Mouse (Mus musculus): ENCODE measurements around the gene Psmd14. TPM values are rescaled to one million over a fixed set of nuclear protein-coding genes. Genes with fewer than 3 reads are reported as not detected.
A peak's percentile ranks its signal among the peaks of the same experiment; 100 is the strongest.

The Psmd14 gene
- polyA plus RNA-seq, 1 experiment from 2014 or later, result 197 TPM

DNA sequence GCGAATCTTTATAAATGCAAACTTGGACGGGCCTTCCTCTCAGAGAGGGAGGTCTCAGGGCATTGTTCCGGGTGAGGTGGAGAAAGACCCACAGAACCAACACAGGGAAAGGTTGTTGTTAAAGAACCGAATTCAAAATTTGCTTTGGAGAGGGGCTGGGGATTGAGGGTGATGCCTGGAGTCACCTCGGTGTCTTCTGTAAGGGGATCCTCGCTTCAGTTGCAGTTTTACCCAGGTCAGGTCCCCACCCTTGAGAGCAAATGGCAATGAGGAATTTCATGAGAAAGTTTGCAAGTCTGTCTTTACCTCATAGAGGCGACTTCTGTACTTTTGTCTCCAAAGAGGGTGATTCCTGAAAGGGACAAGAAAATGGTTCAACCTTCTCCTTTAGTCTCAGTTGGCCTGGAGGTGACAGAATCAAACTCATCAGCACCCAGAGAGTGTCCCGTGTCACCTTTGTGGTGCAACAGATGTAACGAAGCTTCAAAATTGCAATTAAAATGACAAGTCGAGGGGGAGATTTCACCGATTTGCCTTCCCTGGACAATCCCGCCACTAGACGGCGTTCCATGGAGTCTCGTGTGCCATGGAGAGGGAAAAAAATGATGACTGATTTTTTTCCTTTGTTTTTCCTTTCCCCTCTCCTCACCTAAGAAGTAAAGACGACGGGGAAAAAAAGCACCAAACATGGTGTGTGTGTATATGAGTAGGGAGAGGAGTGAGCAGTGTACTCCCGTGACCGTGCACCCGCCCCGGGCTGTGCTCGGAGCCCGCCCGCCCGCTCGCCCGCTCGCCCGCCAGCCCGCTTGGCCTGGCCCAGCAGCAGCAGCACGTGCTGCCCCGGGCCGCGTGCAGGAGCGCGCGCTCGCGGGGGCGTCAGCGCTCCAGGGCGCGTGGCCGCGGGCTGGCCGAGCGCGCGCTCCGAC is 103.3 kb downstream of the Psmd14 start:
- no peak overlapping the region for H3K27ac ChIP-seq
- H3K4me1 ChIP-seq, result no peaks in the 10 kb centered on the region
- H3K4me2 ChIP-seq (replicated peaks), result peak overlapping the region; percentile 81
- peak overlapping the region; percentile 39 for H3K4me3 ChIP-seq
- H3K27me3 ChIP-seq, result peaks cover 51% of the 10 kb centered on the region
- H3K9ac ChIP-seq, result peak overlapping the region; percentile 65
- no peaks in the 10 kb centered on the region for H3K9me3 ChIP-seq
- ATAC-seq (ENCODE audit: insufficient number of reproducible peaks, insufficient read depth, low FRiP score, low TSS enrichment), result peak; percentile 67; the same call in 1 of the 2 replicates
- H3K36me3 ChIP-seq, result no peaks in the 10 kb centered on the region
- WGBS, result 2% methylated on average over 45 of the region's 50 CpGs

DNA sequence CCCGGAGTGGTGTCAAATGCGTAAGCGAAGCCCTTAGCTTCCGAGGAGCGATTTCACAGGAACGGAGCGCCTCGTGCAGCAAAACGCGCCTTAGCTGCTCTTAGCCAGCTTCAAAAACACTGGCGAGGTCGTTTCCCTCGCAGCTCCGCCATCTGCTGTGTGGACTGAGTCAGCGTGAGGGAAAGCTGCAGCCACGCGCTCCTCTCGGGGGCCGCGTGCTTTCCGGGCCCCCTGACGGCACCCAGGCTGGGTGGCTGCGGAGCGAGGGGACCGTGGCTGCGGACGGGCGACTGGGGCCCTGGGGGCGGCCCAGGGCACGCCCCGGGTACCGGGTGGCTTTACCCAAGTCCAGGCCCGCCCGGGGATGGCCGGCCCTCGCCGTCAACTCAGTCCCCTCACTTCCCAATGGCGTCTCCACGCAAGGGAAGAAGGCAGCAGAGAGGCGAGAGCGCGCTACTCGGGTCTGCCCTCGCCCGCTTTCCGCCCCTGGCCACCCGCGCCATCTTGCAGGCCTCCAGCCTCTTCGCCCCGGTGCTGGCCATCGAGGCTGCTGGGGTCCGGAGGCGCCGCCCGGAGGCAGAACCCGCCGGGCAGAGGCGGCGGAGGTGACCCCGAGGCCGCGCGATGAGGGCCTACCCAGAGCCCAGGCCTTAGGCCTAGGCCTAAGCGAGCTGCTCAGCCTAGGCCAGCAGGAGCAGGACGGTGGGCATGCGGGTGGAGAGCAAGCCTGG is 104.3 kb downstream of the Psmd14 start:
- Histone ChIP-seq H3K27ac (peak overlapping the region; percentile 50; the same call in 1 of the 2 replicates), H3K27me3 (peaks cover 42% of the 10 kb centered on the region), H3K9me3 (no peaks in the 10 kb centered on the region), H3K4me1 (no peaks in the 10 kb centered on the region), H3K36me3 (no peaks in the 10 kb centered on the region), H3K4me2 (replicated peaks) (peak overlapping the region; percentile 81), H3K4me3 (peak overlapping the region; percentile 39), H3K9ac (peak overlapping the region; percentile 65)
- 4% methylated on average over 55 of the region's 66 CpGs for WGBS
- peak; percentile 70; the same call in 1 of the 2 replicates for ATAC-seq (ENCODE audit: insufficient number of reproducible peaks, insufficient read depth, low FRiP score, low TSS enrichment)

DNA sequence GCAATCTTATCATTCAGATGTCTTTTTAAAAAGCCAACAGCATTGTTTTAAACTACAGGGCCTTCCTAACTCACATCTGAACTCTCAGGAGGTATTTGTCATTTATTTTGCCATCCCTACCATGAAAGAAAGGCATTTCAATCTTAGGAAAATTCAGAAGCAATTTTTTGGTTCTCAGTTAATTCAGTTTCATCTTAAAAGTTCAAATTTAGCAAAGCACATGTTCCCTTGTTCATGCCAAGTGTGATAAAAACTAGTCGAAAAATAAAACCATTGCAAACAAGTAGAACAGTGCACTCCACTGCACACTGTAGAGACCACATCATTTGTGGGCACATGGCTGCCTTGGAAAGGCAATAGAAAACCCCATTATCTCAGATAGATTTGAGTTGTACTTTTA is 106.7 kb downstream of the Psmd14 start:
- Histone ChIP-seq H3K4me3 (no peak overlapping the region), H3K9ac (no peak overlapping the region), H3K4me1 (no peaks in the 10 kb centered on the region), H3K36me3 (no peaks in the 10 kb centered on the region), H3K4me2 (replicated peaks) (no peak overlapping the region), H3K27me3 (peaks cover 20% of the 10 kb centered on the region), H3K9me3 (no peaks in the 10 kb centered on the region), H3K27ac (no peak overlapping the region)
- ATAC-seq (ENCODE audit: insufficient number of reproducible peaks, insufficient read depth, low FRiP score, low TSS enrichment), result no peak
- 86% methylated on average over 1 of the region's 1 CpGs for WGBS

DNA sequence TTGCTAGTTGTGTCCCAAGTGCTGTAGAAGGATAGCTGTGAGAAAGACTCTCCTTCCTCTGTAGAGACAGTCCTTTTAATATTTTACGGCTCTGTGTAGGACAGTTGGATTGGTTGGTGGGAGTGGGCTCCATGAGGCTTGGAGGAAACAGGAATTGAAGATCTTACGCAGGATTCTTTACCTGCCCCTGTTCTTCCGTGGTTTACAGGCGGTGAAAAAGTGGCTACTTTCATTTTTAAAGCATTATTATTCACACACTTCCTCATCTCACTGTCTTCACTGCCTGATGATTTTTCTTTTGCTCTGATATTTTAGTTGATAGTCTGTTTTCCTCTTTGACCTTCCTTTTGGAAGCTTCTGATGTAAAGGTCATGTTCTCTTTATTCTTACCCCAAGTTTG is 108.7 kb downstream of the Psmd14 start:
- 79% methylated on average over 4 of the region's 4 CpGs for WGBS
- no peak for ATAC-seq (ENCODE audit: insufficient number of reproducible peaks, insufficient read depth, low FRiP score, low TSS enrichment)
- no peaks in the 10 kb centered on the region for H3K9me3 ChIP-seq
- peaks cover 6% of the 10 kb centered on the region; the same call in 1 of the 2 replicates for H3K27me3 ChIP-seq
- H3K9ac ChIP-seq, result no peak overlapping the region
- no peak overlapping the region for H3K27ac ChIP-seq
- no peak overlapping the region for H3K4me3 ChIP-seq
- no peaks in the 10 kb centered on the region for H3K36me3 ChIP-seq
- no peaks in the 10 kb centered on the region for H3K4me1 ChIP-seq
- H3K4me2 ChIP-seq (replicated peaks), result no peak overlapping the region

DNA sequence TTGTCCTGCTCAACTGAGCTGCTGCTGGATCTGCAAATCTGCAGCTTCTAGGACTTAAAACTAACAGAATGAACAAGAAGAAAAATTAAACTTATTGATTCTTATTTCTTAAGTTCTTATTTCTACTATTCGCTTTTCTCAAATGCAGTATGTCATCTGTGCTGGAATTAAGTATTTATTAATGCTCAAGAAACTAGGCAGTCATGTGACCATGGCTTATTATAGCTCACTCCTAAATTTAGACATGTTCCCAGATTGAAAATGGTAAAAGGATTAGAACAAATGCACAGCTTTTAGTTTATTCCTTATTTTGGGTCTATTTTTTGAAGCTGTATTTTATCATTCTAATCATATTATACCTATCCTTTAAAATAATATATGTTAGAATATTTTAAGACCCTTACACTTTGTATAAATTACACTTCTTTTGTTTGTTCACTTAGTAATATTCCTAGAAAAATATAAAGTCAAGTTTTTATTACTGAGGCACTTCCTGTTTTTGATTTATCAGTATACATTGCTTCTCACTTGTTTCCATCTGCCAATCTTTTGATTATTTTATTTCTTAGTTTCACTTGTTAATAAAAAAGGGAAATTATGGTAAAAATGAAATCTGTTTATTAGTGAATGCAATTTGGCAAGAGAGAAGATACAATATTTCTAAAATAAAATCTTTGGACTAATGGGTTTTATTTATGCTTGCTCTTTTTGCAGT is 112.1 kb downstream of the Psmd14 start:
- Histone ChIP-seq H3K27me3 (no peaks in the 10 kb centered on the region; the same call in 1 of the 2 replicates), H3K9me3 (no peaks in the 10 kb centered on the region), H3K27ac (no peak overlapping the region), H3K9ac (no peak overlapping the region), H3K4me1 (no peaks in the 10 kb centered on the region), H3K4me2 (replicated peaks) (no peak overlapping the region), H3K4me3 (no peak overlapping the region), H3K36me3 (no peaks in the 10 kb centered on the region)
- 83% methylated on average over 1 of the region's 1 CpGs for whole genome bisulfite sequencing
- no peak for ATAC-seq (ENCODE audit: insufficient number of reproducible peaks, insufficient read depth, low FRiP score, low TSS enrichment)

DNA sequence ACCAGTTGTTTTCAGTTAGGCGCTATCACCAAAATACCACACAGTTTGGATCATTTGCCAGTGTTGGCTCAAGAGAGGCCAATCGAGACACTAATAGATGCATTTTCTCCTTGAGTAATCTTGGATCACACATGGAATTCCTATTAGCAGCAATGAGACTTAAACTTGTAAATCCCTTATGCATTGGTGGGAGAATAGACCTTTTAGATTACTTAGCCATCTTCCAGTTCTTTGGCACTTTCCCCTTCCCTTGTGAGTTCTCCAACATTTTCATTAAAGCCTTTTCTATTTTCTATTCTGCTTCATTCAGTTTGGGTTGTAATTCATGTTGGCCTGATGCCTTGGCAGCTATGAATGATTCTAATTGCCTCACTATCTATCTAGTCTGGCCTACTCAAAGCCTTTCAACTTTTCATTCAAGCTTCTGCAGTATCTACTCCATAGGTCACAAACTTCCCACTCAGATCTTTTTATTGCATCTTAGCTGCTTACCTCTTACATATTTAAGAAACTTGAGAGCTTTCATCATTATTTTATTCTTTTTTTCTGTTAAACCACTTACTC is 125.8 kb downstream of the Psmd14 start:
- H3K27me3 ChIP-seq, result no peaks in the 10 kb centered on the region
- no peak overlapping the region for H3K9ac ChIP-seq
- H3K36me3 ChIP-seq, result no peaks in the 10 kb centered on the region
- no peaks in the 10 kb centered on the region for H3K4me1 ChIP-seq
- WGBS, result 80% methylated on average over 2 of the region's 2 CpGs
- H3K4me3 ChIP-seq, result no peak overlapping the region
- ATAC-seq (ENCODE audit: insufficient number of reproducible peaks, insufficient read depth, low FRiP score, low TSS enrichment), result no peak
- no peak overlapping the region for H3K27ac ChIP-seq
- no peaks in the 10 kb centered on the region for H3K9me3 ChIP-seq
- no peak overlapping the region for H3K4me2 ChIP-seq (replicated peaks)

Small RNAs within 50 kb of the gene (microRNA-seq; reads per million reads assigned to microRNA genes)
- gene Gm22403, result not detected

Other genes with a start within 250 kb of the Psmd14 start
- gene Tank, start 133.1 kb upstream of the Psmd14 start, polyA plus RNA-seq (2016; fragmentation: Nextera tagmentation; extraction: Ambion mirVana), result 28.5 and 29.7 TPM in 2 replicates
- gene Tbr1, start 91.2 kb downstream of the Psmd14 start, polyA plus RNA-seq (2016; fragmentation: Nextera tagmentation; extraction: Ambion mirVana), result 0.26 and 2.2 TPM in 2 replicates